Mouse (Mus musculus): ENCODE data around the gene Pmpca.
A peak's percentile ranks its signal among the peaks of the same experiment; 100 is the strongest.

Pmpca gene

GRCm38 (mm10) chr2:26389154-26389690, at the start of gene Pmpca, which contains the start of gene Entr1:
TSS of gene Pmpca (plus strand) at chr2:26389339.
TSS of gene Entr1 (minus strand) at chr2:26389316.
- peak; percentile 74 for DNase-seq (ENCODE audit: low read depth)

GRCm38 (mm10) chr2:26341510-26341981, 47.6 kb upstream of the Pmpca start:
- no peak for DNase-seq (ENCODE audit: low read depth)

- no peak for DNase-seq (ENCODE audit: low read depth)
These were observed 47.1 kb upstream of the Pmpca start for GRCm38 (mm10) chr2:26342044-26342443.

- no peak for DNase-seq (ENCODE audit: low read depth)
These were observed 46.3 kb upstream of the Pmpca start for GRCm38 (mm10) chr2:26342609-26343490.

GRCm38 (mm10) chr2:26348241-26348640, 40.9 kb upstream of the Pmpca start:
- no peak for DNase-seq (ENCODE audit: low read depth)

GRCm38 (mm10) chr2:26351358-26352290, 37.5 kb upstream of the Pmpca start, which contains the start of gene Dnlz:
TSS of gene Dnlz (minus strand) at chr2:26352110.
- peak; percentile 82 for DNase-seq (ENCODE audit: low read depth)

GRCm38 (mm10) chr2:26352291-26352910, 36.7 kb upstream of the Pmpca start:
- DNase-seq (ENCODE audit: low read depth) = no peak

- no peak for DNase-seq (ENCODE audit: low read depth)
These were observed 35.8 kb upstream of the Pmpca start for GRCm38 (mm10) chr2:26353066-26353980.

- DNase-seq (ENCODE audit: low read depth) = no peak
These were observed 34.7 kb upstream of the Pmpca start for GRCm38 (mm10) chr2:26354401-26354800.

GRCm38 (mm10) chr2:26356231-26356630, 32.9 kb upstream of the Pmpca start:
- no peak for DNase-seq (ENCODE audit: low read depth)

GRCm38 (mm10) chr2:26356678-26357077, 32.5 kb upstream of the Pmpca start:
- no peak for DNase-seq (ENCODE audit: low read depth)

GRCm38 (mm10) chr2:26357484-26357883, 31.7 kb upstream of the Pmpca start:
- no peak for DNase-seq (ENCODE audit: low read depth)

GRCm38 (mm10) chr2:26358667-26359320, 30.3 kb upstream of the Pmpca start:
- DNase-seq (ENCODE audit: low read depth) = no peak

GRCm38 (mm10) chr2:26359983-26360382, 29.2 kb upstream of the Pmpca start:
- peak; percentile 44 for DNase-seq (ENCODE audit: low read depth)

- DNase-seq (ENCODE audit: low read depth) = no peak
These were observed 28.4 kb upstream of the Pmpca start, which contains the start of gene Card9 for GRCm38 (mm10) chr2:26360772-26361171. TSS of gene Card9 (minus strand) at chr2:26360918.

GRCm38 (mm10) chr2:26362991-26363390, 26.1 kb upstream of the Pmpca start:
- DNase-seq (ENCODE audit: low read depth) = no peak

- DNase-seq (ENCODE audit: low read depth) = no peak
These were observed 25.7 kb upstream of the Pmpca start for GRCm38 (mm10) chr2:26363481-26363880.

- no peak for DNase-seq (ENCODE audit: low read depth)
These were observed 24.2 kb upstream of the Pmpca start for GRCm38 (mm10) chr2:26364738-26365465.

GRCm38 (mm10) chr2:26367911-26368310, 21.2 kb upstream of the Pmpca start:
- DNase-seq (ENCODE audit: low read depth) = no peak
